Mouse (Mus musculus) gastrocnemius, adult 8-10 months (tissue): ENCODE results near the gene Actr8. TPM values are rescaled to one million over a fixed set of nuclear protein-coding genes. Genes with fewer than 3 reads are reported as not detected.

Source experiments
- DNase-seq, 2 experiments: peaks; one replicate each; pipeline ENCODE4 v3.0.0; 2022; ENCODE audit warnings: low spot score in 2 of 2
- microRNA-seq: library from miRNA; unstranded; fragments of <30 nt; microRNA quantifications from one replicate; pipeline ENCODE4 v1.2.0, GENCODE M21; 2022
- total RNA-seq, 4 experiments: library from RNA; stranded (reverse); gene quantifications; 2 replicates each; pipeline ENCODE4 v1.2.4; 2022

Gene Actr8
- total RNA-seq, 4 experiments from 2014 or later, result 31.3 to 36.8 (median 33.2) TPM

DNA sequence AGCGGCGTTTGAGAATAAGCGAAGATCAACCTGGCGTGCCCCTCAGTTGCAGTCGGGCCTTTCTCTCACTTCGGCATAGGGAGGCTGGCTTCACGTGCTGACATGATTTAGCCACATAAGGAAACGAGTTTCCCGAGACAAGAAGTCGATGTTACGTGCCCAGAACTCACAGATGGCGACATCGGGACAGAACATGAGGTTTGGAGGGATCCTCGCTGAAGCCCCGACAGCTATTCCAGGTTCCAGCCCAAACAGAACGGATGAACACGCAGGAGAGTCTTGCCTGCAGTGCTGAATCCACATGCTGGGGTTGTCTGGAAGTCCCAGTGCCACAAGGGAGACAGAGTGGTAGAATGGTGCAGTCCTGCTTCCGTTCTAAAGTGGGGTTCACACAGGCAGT lies 60.3 kb downstream of the Actr8 start:
- no peak for DNase-seq

DNA sequence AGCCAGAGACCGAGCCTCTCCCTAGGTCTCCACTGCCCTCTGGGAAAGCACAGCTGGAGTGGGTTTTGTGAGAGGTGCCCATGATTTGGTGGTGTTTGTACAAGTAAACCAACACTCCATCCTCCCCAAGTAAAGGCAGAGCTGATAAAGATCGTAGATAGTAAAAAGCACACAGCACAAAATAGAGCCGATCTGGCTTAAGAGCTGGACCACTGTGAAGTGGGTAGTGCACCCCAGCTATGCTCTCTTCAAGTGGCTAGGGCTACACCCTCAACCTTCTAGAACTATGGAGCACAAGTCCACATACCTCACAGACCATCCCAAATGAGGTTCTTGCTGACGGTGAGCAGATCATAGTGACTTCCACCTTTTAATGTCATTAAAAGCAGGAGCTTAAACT lies 61.3 kb downstream of the Actr8 start:
- DNase-seq, result no peak

DNA sequence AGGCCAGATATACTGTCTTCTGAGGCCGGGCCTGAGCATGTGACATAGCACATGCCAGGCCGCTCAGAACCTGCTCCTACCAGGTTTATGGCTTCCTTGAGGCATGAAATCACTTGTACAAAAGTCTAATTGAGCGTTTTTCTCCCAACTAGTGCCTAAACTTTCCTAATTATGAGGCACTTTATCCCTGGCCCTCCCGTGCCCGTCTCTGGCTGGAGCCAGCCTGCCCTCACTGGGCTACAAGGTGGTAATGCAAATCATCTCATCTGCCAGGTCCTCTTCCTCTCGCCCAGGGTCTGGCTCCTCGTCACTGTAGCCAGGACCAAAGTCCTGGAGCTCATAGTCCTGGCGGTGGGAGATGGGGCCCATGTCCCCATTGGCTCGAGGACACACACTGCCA lies 63.7 kb downstream of the Actr8 start:
- DNase-seq, result no peak

DNA sequence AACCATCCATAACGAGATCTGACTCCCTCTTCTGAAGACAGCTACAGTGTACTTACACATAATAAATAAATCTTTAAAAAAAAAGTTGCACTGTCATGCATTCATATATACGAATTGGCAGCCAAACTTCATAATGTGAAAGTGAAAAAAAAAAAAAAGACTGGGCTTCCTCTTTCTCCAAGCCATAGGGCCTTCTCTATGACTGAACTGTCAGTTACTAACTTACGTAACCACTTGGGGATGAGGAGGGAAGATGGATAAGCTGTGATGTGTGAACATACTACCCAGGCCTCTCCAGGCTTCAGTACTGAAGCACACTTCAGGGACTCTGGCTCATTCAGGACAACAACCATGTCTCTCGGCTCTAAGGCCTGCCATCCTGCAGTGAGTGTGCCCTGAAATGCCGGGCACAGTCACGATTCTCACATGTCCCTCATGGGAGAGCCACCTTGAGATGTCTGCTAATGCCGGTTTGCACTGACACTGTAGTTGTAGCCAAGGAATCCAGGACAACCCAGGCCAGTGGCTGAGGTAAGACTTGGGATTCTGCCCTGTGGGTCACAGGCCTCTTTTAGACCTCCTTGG lies 65.3 kb downstream of the Actr8 start:
- DNase-seq, result no peak

DNA sequence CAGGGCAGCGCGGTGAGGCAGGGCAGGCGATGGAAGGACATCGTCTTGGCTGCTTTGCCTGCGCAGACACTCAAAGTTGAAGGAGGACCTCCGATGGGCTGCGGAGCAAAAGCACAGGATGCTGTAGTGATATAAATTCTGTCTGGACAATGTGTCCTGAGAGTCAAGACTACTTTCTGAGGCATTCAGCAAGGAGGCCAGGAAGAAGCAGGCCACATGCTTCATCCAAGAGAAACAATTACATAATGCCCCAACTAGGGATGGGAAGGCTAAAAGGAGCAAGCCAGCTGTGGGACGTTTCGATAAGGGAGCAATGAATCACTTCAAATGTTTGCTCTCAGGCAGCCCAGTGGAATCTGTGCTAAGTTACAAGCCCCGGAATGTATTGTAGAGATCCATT lies 67.1 kb downstream of the Actr8 start:
- no peak for DNase-seq

DNA sequence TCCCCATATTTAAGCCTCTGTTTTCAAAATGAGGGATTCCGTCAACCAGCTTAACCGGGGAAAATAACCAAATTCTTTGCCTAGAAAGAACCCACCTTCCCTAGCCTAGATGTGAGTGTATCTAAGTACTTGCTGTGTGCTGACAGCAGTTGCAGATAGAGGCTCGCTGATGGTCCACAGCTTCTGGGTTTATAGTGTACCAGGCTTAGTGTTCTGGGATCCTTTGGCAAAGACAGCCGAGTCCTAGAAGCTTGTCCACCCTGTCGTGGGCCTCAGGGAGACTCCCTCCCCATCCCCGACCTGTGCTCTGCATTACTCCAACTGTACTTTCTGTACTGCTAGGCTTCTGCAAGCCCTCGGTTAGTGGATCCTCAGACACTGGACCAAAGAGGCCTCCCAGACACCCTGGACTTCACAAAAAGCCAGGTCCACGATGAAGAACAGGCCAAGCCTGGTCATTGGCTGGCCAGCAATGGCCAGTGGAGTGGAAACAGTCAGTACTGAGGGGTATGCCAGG lies 67.6 kb downstream of the Actr8 start:
- DNase-seq, result no peak

DNA sequence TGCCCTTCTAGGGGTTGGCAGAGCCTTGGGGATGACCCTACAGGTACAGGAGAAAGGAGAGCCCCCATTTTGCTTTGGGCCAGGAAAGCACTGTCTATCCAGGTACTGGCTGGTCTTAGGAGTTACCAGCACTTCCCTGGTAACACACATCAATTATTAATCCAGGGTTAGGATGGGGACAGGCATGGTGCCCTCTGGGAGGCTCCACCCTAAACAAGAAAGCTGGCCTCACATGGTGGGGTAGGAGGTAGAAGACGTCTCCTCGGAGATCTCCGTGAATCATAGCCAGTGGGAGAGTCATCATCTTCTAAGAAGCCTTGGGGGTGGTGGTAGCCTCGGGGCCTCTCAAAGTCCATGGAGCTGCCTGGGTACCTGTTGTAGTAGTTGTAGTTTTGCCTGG lies 68.8 kb downstream of the Actr8 start:
- no peak for DNase-seq

DNA sequence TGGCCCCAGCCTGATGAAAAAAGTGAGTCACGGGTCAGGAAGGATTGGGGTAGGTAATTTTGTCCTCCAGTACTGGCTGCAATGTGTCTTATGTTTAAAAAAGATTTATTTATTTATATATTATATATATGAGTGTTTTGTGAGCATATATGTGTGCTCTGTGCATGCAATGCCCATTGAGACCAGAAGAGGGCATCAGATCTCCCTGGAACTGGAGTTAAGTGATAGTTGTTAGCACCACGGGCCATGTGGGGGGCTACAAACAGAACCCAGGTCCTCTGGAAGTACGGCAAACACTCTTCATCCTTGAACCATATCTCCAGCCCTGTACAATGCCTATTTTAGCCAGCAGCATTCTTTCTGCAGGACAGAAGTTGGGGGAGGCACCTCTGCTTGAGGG lies 69.9 kb downstream of the Actr8 start:
- DNase-seq, result no peak

DNA sequence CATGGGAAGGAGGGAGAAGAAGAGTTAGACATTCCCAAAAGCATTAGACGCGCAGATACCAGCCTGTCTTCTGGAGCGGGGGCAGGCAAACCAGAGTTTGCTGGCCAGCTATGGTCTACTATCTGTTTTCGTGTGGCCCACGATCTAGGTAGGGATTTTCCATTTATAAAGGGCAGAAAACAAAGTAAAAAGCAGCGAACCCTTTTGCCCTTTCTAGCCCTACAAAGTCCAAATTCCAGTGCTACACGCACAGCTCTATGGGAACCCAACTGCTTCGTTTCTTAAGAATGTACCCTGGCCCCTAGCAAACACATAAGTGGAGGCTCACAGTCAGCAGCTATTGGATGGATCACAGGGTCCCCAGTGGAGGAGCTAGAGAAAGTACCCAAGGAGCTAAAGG lies 72.1 kb downstream of the Actr8 start:
- no peak for DNase-seq

DNA sequence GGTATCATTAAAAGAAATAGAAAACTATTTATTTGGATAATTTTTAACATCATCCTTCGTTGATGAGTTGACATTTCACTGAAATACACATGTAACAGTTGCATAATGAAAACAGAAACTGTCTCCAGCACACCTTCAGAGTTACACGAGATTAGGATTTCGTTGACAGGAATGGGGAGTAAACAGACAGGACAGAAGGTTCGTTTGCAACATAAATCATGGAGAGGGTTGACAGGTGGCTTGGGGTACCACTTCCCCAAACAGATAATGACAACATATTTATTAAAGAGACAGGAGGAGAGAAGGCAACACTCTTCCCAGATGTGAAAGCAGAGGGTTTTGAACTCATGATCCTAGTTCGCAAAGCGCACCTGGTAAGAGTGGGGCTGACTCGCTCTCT lies 76.8 kb downstream of the Actr8 start:
- no peak for DNase-seq

Small RNA genes lying within 50 kb of the gene (microRNA-seq; reads per million reads assigned to microRNA genes)
- gene Mir6947, result not detected

Other genes starting within 250 kb of the Actr8 start
- gene Selenok, start 10.0 kb upstream of the Actr8 start, total RNA-seq, result 100 to 1,000 TPM in 1 of 4 experiments, 10 to 100 TPM in 3; 80.9 to 112 (median 89.0) TPM
- under 1 TPM in 2 of 4 experiments, not detected in 2; 0.15 to 0.18 TPM for gene Il17rb, start 30.6 kb downstream of the Actr8 start, total RNA-seq
- gene Chdh, start 30.7 kb downstream of the Actr8 start, total RNA-seq, result under 1 TPM; 0.07 to 0.40 (median 0.32) TPM